In genomic region chr8:120179027-120179431, GRCm38 (mm10) we compare ENCODE assay signal across 8 mouse cellular contexts. TPM values are rescaled to one million over a fixed set of nuclear protein-coding genes. Genes with fewer than 3 reads are reported as not detected.
DNase-seq lines count a peak whose midpoint lies in the region; ATAC-seq lines count a peak whose summit lies in the region.

No protein-coding gene starts in this region.

- peak overlapping the region; percentile 43 for H3K4me2 ChIP-seq in hindbrain, embryonic 14.5 days (replicated peaks)

- H3K9me3 ChIP-seq in hindbrain, embryonic 14.5 days (ENCODE audit: control insufficient read depth, low read length) = no peaks in the 10 kb centered on the region

- H3K4me1 ChIP-seq in hindbrain, embryonic 14.5 days (replicated peaks; ENCODE audit: control insufficient read depth, insufficient read depth, low read length) = peaks cover 31% of the 10 kb centered on the region

- peaks cover 8% of the 10 kb centered on the region for H3K27me3 ChIP-seq in hindbrain, embryonic 14.5 days (ENCODE audit: control insufficient read depth, insufficient read depth, low read length)

- no peak overlapping the region for H3K4me3 ChIP-seq in hindbrain, embryonic 14.5 days (replicated peaks; ENCODE audit: low read length)

- ATAC-seq in hindbrain, embryonic 14.5 days (ENCODE audit: low FRiP score) = peak; percentile 69

- no peaks in the 10 kb centered on the region for H3K36me3 ChIP-seq in hindbrain, embryonic 14.5 days (replicated peaks; ENCODE audit: control insufficient read depth, insufficient read depth)

- H3K27ac ChIP-seq in hindbrain, embryonic 14.5 days = no peak overlapping the region

- H3K9ac ChIP-seq in hindbrain, embryonic 14.5 days = no peak overlapping the region

- peak; percentile 85 for DNase-seq in R1 (ENCODE audit: low read depth, low spot score)
- DNase-seq in cerebellum, postnatal 14 days = peak; percentile 98
- peak; percentile 90 to 95 for DNase-seq in frontal cortex, postnatal 25 days (ENCODE audit: low spot score in 2 of 2)
- DNase-seq in hindbrain, embryonic 14.5 days (ENCODE audit: low spot score) = peak; percentile 96
- DNase-seq in layer of hippocampus, postnatal 25 days (ENCODE audit: extremely low spot score in 1 of 2, low spot score in 1 of 2) = peak; percentile 95 to 99
- DNase-seq in lung, postnatal 25 days (ENCODE audit: low spot score) = peak; percentile 89
- peak; percentile 97 for DNase-seq in retina, embryonic 14.5 days (ENCODE audit: low spot score)
- DNase-seq in thymus, postnatal 36 days = peak; percentile 79 to 86

- 0% methylated on average over 10 of the region's 10 CpGs for WGBS in hindbrain, embryonic 14.5 days

RNA-seq across cellular contexts. Expression of gene Fam92b, which starts 1.8 kb away (rescaled TPM):
- 1.6 and 3.3 TPM in 2 replicates for polyA plus RNA-seq in hindbrain, embryonic 14.5 days (2014; fragmentation: Nextera tagmentation; extraction: Ambion mirVana)
- total RNA-seq in layer of hippocampus, postnatal 25 days (2021) = under 1 TPM; 0.61 to 0.71 TPM

RNA-seq across cellular contexts. Expression of gene Gse1, which starts 49.2 kb away (rescaled TPM):
- 18.8 and 23.9 TPM in 2 replicates for polyA plus RNA-seq in hindbrain, embryonic 14.5 days (2014; fragmentation: Nextera tagmentation; extraction: Ambion mirVana)
- 100 to 1,000 TPM; 121 to 145 TPM for total RNA-seq in layer of hippocampus, postnatal 25 days (2021)
